In genomic region chr7:134772867-134773590, GRCm38 (mm10) we compare ENCODE assay signal across 15 mouse cellular contexts.
DNase-seq lines count a peak whose midpoint lies in the region; ATAC-seq and TF ChIP-seq lines count a peak whose summit lies in the region.
"Had no signal": no experiment of that assay in that cellular context is flagged by ENCODE, and none has a peak within 500 bp of the region (broad histone marks: within the 10 kb centered on the region; RNA-seq: fewer than 3 reads in every experiment).

No protein-coding gene starts in this region.

- peak overlapping the region; percentile 44; the same call in 1 of the 2 replicates for H3K27ac ChIP-seq in hindbrain, embryonic 13.5 days
- H3K27ac ChIP-seq in hindbrain, embryonic 12.5 days = no peak overlapping the region
- no peak overlapping the region for H3K27ac ChIP-seq in lung, embryonic 15.5 days
- H3K27ac ChIP-seq in midbrain, postnatal 0 days (ENCODE audit: low read depth, low read length) = no peak overlapping the region
- no peak overlapping the region for H3K27ac ChIP-seq in midbrain, embryonic 11.5 days (ENCODE audit: low read depth, low read length)
- H3K27ac ChIP-seq: limb, embryonic 13.5 days; liver, embryonic 13.5 days had no signal

- no peaks in the 10 kb centered on the region for H3K27me3 ChIP-seq in hindbrain, embryonic 13.5 days
- no peaks in the 10 kb centered on the region for H3K27me3 ChIP-seq in hindbrain, embryonic 12.5 days
- no peaks in the 10 kb centered on the region for H3K27me3 ChIP-seq in lung, embryonic 15.5 days
- no peaks in the 10 kb centered on the region for H3K27me3 ChIP-seq in midbrain, postnatal 0 days (ENCODE audit: insufficient read depth, low read length)
- H3K27me3 ChIP-seq in midbrain, embryonic 11.5 days (ENCODE audit: control insufficient read depth, insufficient read depth, low read length) = no peaks in the 10 kb centered on the region
- H3K27me3 ChIP-seq: heart, embryonic 12.5 days; limb, embryonic 13.5 days; liver, embryonic 13.5 days had no signal

- no peak overlapping the region for H3K4me2 ChIP-seq in hindbrain, embryonic 13.5 days
- no peak overlapping the region for H3K4me2 ChIP-seq in hindbrain, embryonic 12.5 days (replicated peaks)
- H3K4me2 ChIP-seq in lung, embryonic 15.5 days = no peak overlapping the region
- no peak overlapping the region for H3K4me2 ChIP-seq in midbrain, postnatal 0 days (ENCODE audit: low read depth, low read length, poor library complexity, severe bottlenecking)
- H3K4me2 ChIP-seq in midbrain, embryonic 11.5 days = no peak overlapping the region
- H3K4me2 ChIP-seq: heart, embryonic 12.5 days; limb, embryonic 13.5 days; liver, embryonic 13.5 days had no signal

- no peak overlapping the region for H3K4me3 ChIP-seq in hindbrain, embryonic 13.5 days
- no peak overlapping the region for H3K4me3 ChIP-seq in hindbrain, embryonic 12.5 days
- H3K4me3 ChIP-seq in lung, embryonic 15.5 days = no peak overlapping the region
- no peak overlapping the region for H3K4me3 ChIP-seq in lung, adult 2 months (replicated peaks; ENCODE audit: extremely low read depth, low read depth, low read length)
- no peak overlapping the region for H3K4me3 ChIP-seq in midbrain, postnatal 0 days (ENCODE audit: low read depth, low read length)
- no peak overlapping the region for H3K4me3 ChIP-seq in midbrain, embryonic 11.5 days (ENCODE audit: low read depth, low read length)
- H3K4me3 ChIP-seq: erythroblast, embryonic 14.5 days; heart, embryonic 12.5 days; limb, embryonic 13.5 days; liver, embryonic 13.5 days had no signal

- H3K9me3 ChIP-seq in hindbrain, embryonic 13.5 days = no peaks in the 10 kb centered on the region
- H3K9me3 ChIP-seq in hindbrain, embryonic 12.5 days (replicated peaks) = no peaks in the 10 kb centered on the region
- H3K9me3 ChIP-seq in lung, embryonic 15.5 days = no peaks in the 10 kb centered on the region
- H3K9me3 ChIP-seq in midbrain, postnatal 0 days (ENCODE audit: low read length) = no peaks in the 10 kb centered on the region
- H3K9me3 ChIP-seq in midbrain, embryonic 11.5 days (ENCODE audit: control insufficient read depth, low read length) = no peaks in the 10 kb centered on the region
- H3K9me3 ChIP-seq: heart, embryonic 12.5 days; limb, embryonic 13.5 days; liver, embryonic 13.5 days had no signal

- H3K9ac ChIP-seq in hindbrain, embryonic 13.5 days = no peak overlapping the region
- no peak overlapping the region for H3K9ac ChIP-seq in hindbrain, embryonic 12.5 days
- H3K9ac ChIP-seq in lung, embryonic 15.5 days = no peak overlapping the region
- no peak overlapping the region for H3K9ac ChIP-seq in midbrain, postnatal 0 days (replicated peaks; ENCODE audit: low read length, poor library complexity, severe bottlenecking)
- no peak overlapping the region for H3K9ac ChIP-seq in midbrain, embryonic 11.5 days (ENCODE audit: low read length)
- H3K9ac ChIP-seq: forebrain, postnatal 0 days; heart, embryonic 12.5 days; limb, embryonic 13.5 days; liver, embryonic 13.5 days had no signal

- no peak for TF ChIP-seq POLR2A in lung, adult 2 months (IDR thresholded peaks at IDR 0.05; ENCODE audit: borderline replicate concordance, extremely low read depth, low read depth, low read length)

- H3K4me1 ChIP-seq in hindbrain, embryonic 13.5 days (replicated peaks) = peaks cover 34% of the 10 kb centered on the region
- H3K4me1 ChIP-seq in hindbrain, embryonic 12.5 days = peaks cover 20% of the 10 kb centered on the region
- no peaks in the 10 kb centered on the region for H3K4me1 ChIP-seq in lung, embryonic 15.5 days
- H3K4me1 ChIP-seq in lung, adult 2 months (ENCODE audit: control insufficient read depth, insufficient read depth, low read length) = peaks cover 6% of the 10 kb centered on the region
- 0 out of 2 replicates have a peak, but pooled peaks cover 2% of the 10 kb centered on the region for H3K4me1 ChIP-seq in midbrain, postnatal 0 days (ENCODE audit: insufficient read depth, low read length)
- H3K4me1 ChIP-seq in midbrain, embryonic 11.5 days (ENCODE audit: control insufficient read depth, insufficient read depth, low read length) = peaks cover 5% of the 10 kb centered on the region; the same call in 1 of the 2 replicates
- H3K4me1 ChIP-seq: heart, embryonic 12.5 days; limb, embryonic 13.5 days; liver, embryonic 13.5 days had no signal

- no peaks in the 10 kb centered on the region for H3K36me3 ChIP-seq in hindbrain, embryonic 13.5 days
- H3K36me3 ChIP-seq in hindbrain, embryonic 12.5 days = peaks cover 15% of the 10 kb centered on the region; the same call in 1 of the 2 replicates
- H3K36me3 ChIP-seq in lung, embryonic 15.5 days = peaks cover 66% of the 10 kb centered on the region
- H3K36me3 ChIP-seq in midbrain, postnatal 0 days (ENCODE audit: insufficient read depth, low read length) = no peaks in the 10 kb centered on the region
- no peaks in the 10 kb centered on the region; the same call in 1 of the 2 replicates for H3K36me3 ChIP-seq in midbrain, embryonic 11.5 days (ENCODE audit: control insufficient read depth, insufficient read depth, low read length)

- DNase-seq in lung, adult 2 months = no peak
- DNase-seq in midbrain, postnatal 0 days (ENCODE audit: low spot score) = peak; percentile 8
- DNase-seq in midbrain, embryonic 11.5 days (ENCODE audit: low spot score, missing footprints) = no peak
- no peak for DNase-seq in adrenal gland, adult 18-20 months (ENCODE audit: low spot score in 2 of 2)
- DNase-seq: cerebellum, adult 9-11 months; forebrain, postnatal 0 days; layer of hippocampus, postnatal 36 days; liver, embryonic 13.5 days; thymus, postnatal 14 days had no signal

- 75% methylated on average over 15 of the region's 15 CpGs for WGBS in hindbrain, embryonic 13.5 days
- WGBS in hindbrain, embryonic 12.5 days = 84% methylated on average over 15 of the region's 15 CpGs
- 75% methylated on average over 15 of the region's 15 CpGs for WGBS in lung, embryonic 15.5 days
- WGBS in lung, adult 2 months = 66% methylated on average over 15 of the region's 15 CpGs
- 65% methylated on average over 15 of the region's 15 CpGs for WGBS in midbrain, postnatal 0 days
- 89% methylated on average over 15 of the region's 15 CpGs for WGBS in midbrain, embryonic 11.5 days

- TF ChIP-seq CTCF in lung, adult 2 months (IDR thresholded peaks at IDR 0.05; ENCODE audit: insufficient read depth, low read length) = no peak
- no peak for TF ChIP-seq CTCF in midbrain, postnatal 0 days (IDR thresholded peaks at IDR 0.05)

- ATAC-seq in hindbrain, embryonic 13.5 days (ENCODE audit: low FRiP score) = no peak
- ATAC-seq in hindbrain, embryonic 12.5 days (ENCODE audit: low FRiP score) = no peak
- 0 out of 2 replicates have a peak, but pooled peaks have one; percentile 14 for ATAC-seq in lung, embryonic 15.5 days (ENCODE audit: borderline replicate concordance, extremely low read depth, low FRiP score, low TSS enrichment)
- ATAC-seq in midbrain, postnatal 0 days (ENCODE audit: low FRiP score) = no peak
- ATAC-seq in midbrain, embryonic 11.5 days (ENCODE audit: low FRiP score) = no peak
